Mouse (Mus musculus): ENCODE measurements around the gene Cebpe.

GRCm38 (mm10) chr14:54721711-54722110 is 9.7 kb upstream of the Cebpe start:
- TF ChIP-seq POLR2A (IDR thresholded peaks at IDR 0.05; ENCODE audit: borderline replicate concordance, extremely low read depth, low read depth, low read length) (no peak), CTCF (IDR thresholded peaks at IDR 0.05; ENCODE audit: insufficient read depth, low read length) (no peak)
